Mouse (Mus musculus): ENCODE data around the gene Cpne2. TPM values are rescaled to one million over a fixed set of nuclear protein-coding genes. Genes with fewer than 3 reads are reported as not detected.

Gene Cpne2
- polyA plus RNA-seq, 1 experiment from 2014 or later: 10.1 TPM

GRCm38 (mm10) chr8:94516209-94516593, 16.6 kb upstream of the Cpne2 start:
- H3K4me2 ChIP-seq (replicated peaks; ENCODE audit: low read depth, low read length): no peak overlapping the region
- H3K9ac ChIP-seq (ENCODE audit: low read depth, low read length): no peak overlapping the region
- H3K4me1 ChIP-seq (replicated peaks; ENCODE audit: control insufficient read depth, insufficient read depth, low read length): no peaks in the 10 kb centered on the region
- H3K9me3 ChIP-seq (ENCODE audit: control insufficient read depth, low read length): no peaks in the 10 kb centered on the region
- H3K4me3 ChIP-seq (ENCODE audit: low read depth, low read length): no peak overlapping the region
- no peaks in the 10 kb centered on the region for H3K27me3 ChIP-seq (ENCODE audit: control insufficient read depth, insufficient read depth, low read length)
- H3K27ac ChIP-seq (ENCODE audit: low read depth, low read length): no peak overlapping the region
- ATAC-seq (ENCODE audit: low FRiP score) (no peak), DNase-seq (ENCODE audit: low spot score) (no peak)
- H3K36me3 ChIP-seq (ENCODE audit: control insufficient read depth, insufficient read depth, low read length): no peaks in the 10 kb centered on the region
- 57% methylated on average over 1 of the region's 1 CpGs for WGBS

DNA sequence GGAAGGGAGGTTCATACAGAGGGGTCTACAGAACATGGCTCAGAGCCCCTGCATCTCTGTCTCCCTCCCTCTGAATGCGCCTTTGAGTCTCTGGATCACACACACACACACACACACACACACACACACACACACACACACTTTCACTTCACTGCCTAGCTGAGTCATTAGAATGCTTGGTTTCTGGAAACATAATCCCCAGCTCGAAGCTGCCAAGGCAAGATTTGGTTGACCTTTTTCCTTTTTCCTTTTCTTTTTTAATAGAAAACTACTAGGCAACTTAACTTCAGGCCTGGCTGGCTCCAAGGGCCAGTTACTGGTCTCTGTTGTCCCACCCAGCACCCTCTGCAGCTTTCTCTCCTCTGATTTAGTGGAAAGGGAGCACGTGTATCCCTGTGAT, 16.0 kb upstream of the Cpne2 start:
- no peaks in the 10 kb centered on the region for H3K4me1 ChIP-seq (replicated peaks; ENCODE audit: control insufficient read depth, insufficient read depth, low read length)
- H3K9ac ChIP-seq (ENCODE audit: low read depth, low read length): no peak overlapping the region
- DNase-seq (ENCODE audit: low spot score) (no peak), ATAC-seq (ENCODE audit: low FRiP score) (no peak)
- 83% methylated on average over 3 of the region's 3 CpGs for WGBS
- no peaks in the 10 kb centered on the region for H3K36me3 ChIP-seq (ENCODE audit: control insufficient read depth, insufficient read depth, low read length)
- no peak overlapping the region for H3K27ac ChIP-seq (ENCODE audit: low read depth, low read length)
- no peaks in the 10 kb centered on the region for H3K27me3 ChIP-seq (ENCODE audit: control insufficient read depth, insufficient read depth, low read length)
- H3K9me3 ChIP-seq (ENCODE audit: control insufficient read depth, low read length): no peaks in the 10 kb centered on the region
- no peak overlapping the region for H3K4me3 ChIP-seq (ENCODE audit: low read depth, low read length)
- no peak overlapping the region for H3K4me2 ChIP-seq (replicated peaks; ENCODE audit: low read depth, low read length)

DNA sequence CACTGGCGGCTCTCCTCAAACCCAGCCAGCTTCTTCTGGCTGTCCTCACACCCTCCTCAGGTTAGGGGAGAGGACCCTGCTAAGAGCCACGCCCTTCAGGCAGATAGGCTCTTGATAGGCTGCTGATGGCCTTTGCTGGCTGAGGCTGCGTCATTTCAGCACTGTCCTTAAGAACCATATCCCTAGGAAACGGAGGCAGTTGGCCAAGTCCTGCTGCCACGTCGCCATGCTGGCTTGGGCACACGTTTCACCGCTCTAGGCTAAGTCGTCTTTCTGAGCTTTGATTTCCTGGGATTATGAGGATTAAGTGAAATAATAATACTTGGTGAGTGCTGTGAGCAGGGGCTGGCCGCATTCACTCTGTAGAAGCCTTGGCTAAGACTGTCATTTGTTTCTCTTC, 14.5 kb upstream of the Cpne2 start:
- Histone ChIP-seq H3K36me3 (ENCODE audit: control insufficient read depth, insufficient read depth, low read length) (no peaks in the 10 kb centered on the region), H3K27ac (ENCODE audit: low read depth, low read length) (no peak overlapping the region), H3K9ac (ENCODE audit: low read depth, low read length) (no peak overlapping the region), H3K4me1 (replicated peaks; ENCODE audit: control insufficient read depth, insufficient read depth, low read length) (no peaks in the 10 kb centered on the region), H3K4me2 (replicated peaks; ENCODE audit: low read depth, low read length) (no peak overlapping the region), H3K27me3 (ENCODE audit: control insufficient read depth, insufficient read depth, low read length) (no peaks in the 10 kb centered on the region), H3K4me3 (ENCODE audit: low read depth, low read length) (no peak overlapping the region), H3K9me3 (ENCODE audit: control insufficient read depth, low read length) (no peaks in the 10 kb centered on the region)
- DNase-seq (ENCODE audit: low spot score): no peak
- ATAC-seq (ENCODE audit: low FRiP score): no peak
- WGBS: 78% methylated on average over 10 of the region's 10 CpGs

- no peaks in the 10 kb centered on the region for H3K4me1 ChIP-seq (replicated peaks; ENCODE audit: control insufficient read depth, insufficient read depth, low read length)
- H3K9me3 ChIP-seq (ENCODE audit: control insufficient read depth, low read length): no peaks in the 10 kb centered on the region
- H3K4me2 ChIP-seq (replicated peaks; ENCODE audit: low read depth, low read length): no peak overlapping the region
- no peak overlapping the region for H3K4me3 ChIP-seq (ENCODE audit: low read depth, low read length)
- WGBS: 91% methylated on average over 5 of the region's 5 CpGs
- H3K27ac ChIP-seq (ENCODE audit: low read depth, low read length): no peak overlapping the region
- no peaks in the 10 kb centered on the region for H3K27me3 ChIP-seq (ENCODE audit: control insufficient read depth, insufficient read depth, low read length)
- ATAC-seq (ENCODE audit: low FRiP score) (no peak), DNase-seq (ENCODE audit: low spot score) (no peak)
- no peak overlapping the region for H3K9ac ChIP-seq (ENCODE audit: low read depth, low read length)
- no peaks in the 10 kb centered on the region for H3K36me3 ChIP-seq (ENCODE audit: control insufficient read depth, insufficient read depth, low read length)
Observed at GRCm38 (mm10) chr8:94519021-94519420, 13.8 kb upstream of the Cpne2 start.

DNA sequence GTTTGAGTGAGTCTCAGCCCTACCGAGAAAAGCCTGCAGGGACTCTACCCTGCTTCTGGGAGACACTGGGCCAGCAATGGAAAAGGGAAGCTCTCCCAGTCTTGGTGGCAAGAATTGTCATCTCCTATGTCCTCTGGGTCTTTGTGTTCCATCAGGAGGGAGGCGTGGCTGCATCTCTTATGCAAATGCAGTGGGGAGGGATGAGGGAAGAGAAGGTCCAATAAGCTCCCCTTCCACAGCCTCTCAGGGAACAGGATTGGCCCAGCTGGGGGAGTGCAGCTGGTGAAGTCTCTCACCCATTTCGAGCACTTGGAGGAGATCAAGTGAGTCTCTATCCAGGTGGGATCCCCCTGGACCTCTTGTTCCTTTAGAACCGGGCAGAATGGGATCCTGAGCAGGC, 11.3 kb upstream of the Cpne2 start:
- Histone ChIP-seq H3K27me3 (ENCODE audit: control insufficient read depth, insufficient read depth, low read length) (no peaks in the 10 kb centered on the region), H3K4me3 (ENCODE audit: low read depth, low read length) (no peak overlapping the region), H3K9ac (ENCODE audit: low read depth, low read length) (no peak overlapping the region), H3K27ac (ENCODE audit: low read depth, low read length) (no peak overlapping the region), H3K4me2 (replicated peaks; ENCODE audit: low read depth, low read length) (no peak overlapping the region), H3K36me3 (ENCODE audit: control insufficient read depth, insufficient read depth, low read length) (no peaks in the 10 kb centered on the region), H3K4me1 (replicated peaks; ENCODE audit: control insufficient read depth, insufficient read depth, low read length) (no peaks in the 10 kb centered on the region), H3K9me3 (ENCODE audit: control insufficient read depth, low read length) (no peaks in the 10 kb centered on the region)
- DNase-seq (ENCODE audit: low spot score): no peak
- 63% methylated on average over 4 of the region's 4 CpGs for WGBS
- ATAC-seq (ENCODE audit: low FRiP score): no peak

- Histone ChIP-seq H3K27ac (ENCODE audit: low read depth, low read length) (no peak overlapping the region), H3K9ac (ENCODE audit: low read depth, low read length) (no peak overlapping the region), H3K4me1 (replicated peaks; ENCODE audit: control insufficient read depth, insufficient read depth, low read length) (no peaks in the 10 kb centered on the region), H3K4me2 (replicated peaks; ENCODE audit: low read depth, low read length) (no peak overlapping the region), H3K4me3 (ENCODE audit: low read depth, low read length) (no peak overlapping the region), H3K36me3 (ENCODE audit: control insufficient read depth, insufficient read depth, low read length) (no peaks in the 10 kb centered on the region), H3K9me3 (ENCODE audit: control insufficient read depth, low read length) (no peaks in the 10 kb centered on the region), H3K27me3 (ENCODE audit: control insufficient read depth, insufficient read depth, low read length) (no peaks in the 10 kb centered on the region)
- ATAC-seq (ENCODE audit: low FRiP score): no peak
- 81% methylated on average over 3 of the region's 3 CpGs for WGBS
- no peak for DNase-seq (ENCODE audit: low spot score)
Observed at GRCm38 (mm10) chr8:94522482-94522881, 10.3 kb upstream of the Cpne2 start.

DNA sequence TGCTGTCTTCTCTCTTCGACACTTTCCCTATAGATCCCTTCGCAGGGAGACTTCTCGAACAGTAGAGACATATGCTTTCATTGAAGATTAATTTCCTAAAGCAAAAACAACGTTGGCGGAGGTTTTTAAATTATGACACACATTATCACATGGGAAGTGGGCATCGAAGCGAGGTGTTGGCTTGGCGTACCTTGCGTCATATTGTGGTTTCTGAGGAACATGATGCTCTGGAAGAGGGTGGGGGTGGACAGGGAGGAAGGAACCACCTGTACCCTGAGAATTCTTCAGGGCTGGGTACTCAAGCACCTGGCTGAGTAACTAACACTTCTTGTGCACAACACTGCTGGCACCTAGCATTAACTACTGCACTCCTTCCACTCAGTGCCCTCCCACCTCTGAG, 8.2 kb upstream of the Cpne2 start:
- no peak for ATAC-seq (ENCODE audit: low FRiP score)
- Histone ChIP-seq H3K27me3 (ENCODE audit: control insufficient read depth, insufficient read depth, low read length) (no peaks in the 10 kb centered on the region; the same call in 1 of the 2 replicates), H3K4me1 (replicated peaks; ENCODE audit: control insufficient read depth, insufficient read depth, low read length) (no peaks in the 10 kb centered on the region)

DNA sequence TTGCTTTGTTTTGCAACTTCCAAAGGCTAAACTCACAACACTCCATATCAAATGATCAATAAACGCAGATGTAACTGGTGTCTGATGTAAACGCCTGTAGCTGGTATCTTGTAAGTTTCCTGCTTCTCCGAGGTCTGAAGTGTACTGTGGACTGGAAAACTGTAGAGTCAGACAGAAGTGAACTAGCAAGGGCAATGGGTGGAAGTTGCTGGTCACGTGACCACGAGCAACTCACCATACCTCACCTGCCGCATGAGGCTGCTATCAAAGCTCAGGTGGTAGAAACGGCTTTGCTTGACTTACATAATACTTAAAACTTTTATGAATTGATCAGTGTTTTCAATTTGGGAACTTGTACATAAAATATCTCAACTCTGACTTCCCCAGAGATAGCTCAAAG, 5.6 kb upstream of the Cpne2 start:
- no peaks in the 10 kb centered on the region for H3K4me1 ChIP-seq (replicated peaks; ENCODE audit: control insufficient read depth, insufficient read depth, low read length)
- no peak overlapping the region for H3K4me3 ChIP-seq (ENCODE audit: low read depth, low read length)
- H3K27me3 ChIP-seq (ENCODE audit: control insufficient read depth, insufficient read depth, low read length): no peaks in the 10 kb centered on the region; the same call in none of the 2 replicates
- no peak overlapping the region for H3K27ac ChIP-seq (ENCODE audit: low read depth, low read length)
- no peaks in the 10 kb centered on the region for H3K9me3 ChIP-seq (ENCODE audit: control insufficient read depth, low read length)
- WGBS: 88% methylated on average over 7 of the region's 7 CpGs
- ATAC-seq (ENCODE audit: low FRiP score): no peak
- H3K36me3 ChIP-seq (ENCODE audit: control insufficient read depth, insufficient read depth, low read length): no peaks in the 10 kb centered on the region
- no peak overlapping the region for H3K9ac ChIP-seq (ENCODE audit: low read depth, low read length)
- DNase-seq (ENCODE audit: low spot score): no peak
- no peak overlapping the region for H3K4me2 ChIP-seq (replicated peaks; ENCODE audit: low read depth, low read length)

More for the DNA sequence above, 8.2 kb upstream of the Cpne2 start:
- H3K36me3 ChIP-seq (ENCODE audit: control insufficient read depth, insufficient read depth, low read length): no peaks in the 10 kb centered on the region
- H3K27ac ChIP-seq (ENCODE audit: low read depth, low read length): no peak overlapping the region
- no peaks in the 10 kb centered on the region for H3K9me3 ChIP-seq (ENCODE audit: control insufficient read depth, low read length)
- H3K4me2 ChIP-seq (replicated peaks; ENCODE audit: low read depth, low read length): no peak overlapping the region
- H3K4me3 ChIP-seq (ENCODE audit: low read depth, low read length): no peak overlapping the region
- WGBS: 88% methylated on average over 9 of the region's 9 CpGs
- H3K9ac ChIP-seq (ENCODE audit: low read depth, low read length): no peak overlapping the region
- no peak for DNase-seq (ENCODE audit: low spot score)

DNA sequence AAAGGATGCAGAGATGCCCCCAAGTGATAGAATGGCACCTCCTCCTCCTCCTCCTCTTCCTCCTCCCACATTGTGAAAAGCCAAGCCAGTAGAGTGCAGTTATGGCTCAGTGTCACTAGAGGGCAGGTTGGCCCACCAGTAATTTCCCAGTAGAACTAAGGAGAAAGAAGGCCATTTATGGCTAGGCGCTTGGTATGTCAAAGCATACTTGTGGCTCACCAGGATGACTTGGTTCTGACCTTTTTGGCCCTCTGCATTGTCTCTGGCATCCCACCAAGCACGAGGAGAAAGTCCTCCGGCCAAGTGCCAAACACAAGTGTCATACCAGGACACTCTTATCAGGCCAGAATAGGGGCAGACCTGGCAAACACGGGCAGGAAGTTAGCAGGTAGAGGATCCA, 4.5 kb upstream of the Cpne2 start:
- peak; percentile 66 for DNase-seq (ENCODE audit: low spot score)
- WGBS: 39% methylated on average over 4 of the region's 4 CpGs
- Histone ChIP-seq H3K27ac (ENCODE audit: low read depth, low read length) (no peak overlapping the region), H3K4me1 (replicated peaks; ENCODE audit: control insufficient read depth, insufficient read depth, low read length) (no peaks in the 10 kb centered on the region), H3K9me3 (ENCODE audit: control insufficient read depth, low read length) (no peaks in the 10 kb centered on the region), H3K4me3 (ENCODE audit: low read depth, low read length) (no peak overlapping the region), H3K9ac (ENCODE audit: low read depth, low read length) (no peak overlapping the region), H3K27me3 (ENCODE audit: control insufficient read depth, insufficient read depth, low read length) (peaks cover 7% of the 10 kb centered on the region), H3K36me3 (ENCODE audit: control insufficient read depth, insufficient read depth, low read length) (no peaks in the 10 kb centered on the region), H3K4me2 (replicated peaks; ENCODE audit: low read depth, low read length) (no peak overlapping the region)
- ATAC-seq (ENCODE audit: low FRiP score): no peak
